Mouse (Mus musculus) ES-E14 (cell line): ENCODE data around the gene Kpna1. TPM values are rescaled to one million over a fixed set of nuclear protein-coding genes. Genes with fewer than 3 reads are reported as not detected.

Experiments used
- DNase-seq: peaks from one replicate; pipeline ENCODE4 v3.0.0-alpha.2; 2013; ENCODE audit warnings: low read depth, low spot score
- H3K27ac ChIP-seq: 2 replicates; pipeline ENCODE4 v1.5.1; 2012; ENCODE audit warnings: low read depth, mild to moderate bottlenecking, low read length, moderate library complexity, mixed read lengths; ENCODE audit not compliant: poor library complexity, insufficient read depth, severe bottlenecking
- H3K36me3 ChIP-seq: 2 replicates; pipeline ENCODE4 v1.6.1; 2012; ENCODE audit warnings: mild to moderate bottlenecking, low read length, moderate library complexity, mixed read lengths; ENCODE audit not compliant: control insufficient read depth, poor library complexity, insufficient read depth, severe bottlenecking
- H3K4me1 ChIP-seq, 2 experiments: fragments of 150-350 bp in 1 of 2; sonication (generic) in 1 of 2; 2 replicates each; pipeline ENCODE4 v1.6.1; 2012; ENCODE audit warnings: low read length in 2 of 2, mild to moderate bottlenecking in 1 of 2, mixed read lengths in 1 of 2; ENCODE audit not compliant: control insufficient read depth in 2 of 2, insufficient read depth in 2 of 2, poor library complexity in 1 of 2
- H3K4me3 ChIP-seq, 2 experiments: fragments of 150-350 bp in 1 of 2; sonication (generic) in 1 of 2; 2 replicates each; pipeline ENCODE4 v1.5.1; 2012; ENCODE audit warnings: low read length in 2 of 2, low read depth in 1 of 2, mild to moderate bottlenecking in 1 of 2, mixed read lengths in 1 of 2; ENCODE audit not compliant: insufficient read depth in 1 of 2, poor library complexity in 1 of 2, severe bottlenecking in 1 of 2
- H3K9ac ChIP-seq: 2 replicates; pipeline ENCODE4 v1.6.1; 2012; ENCODE audit warnings: low read depth, mild to moderate bottlenecking, low read length, mixed read lengths; ENCODE audit not compliant: poor library complexity, insufficient read depth, severe bottlenecking
- H3K9me3 ChIP-seq: fragments of 150-350 bp; sonication (generic); 2 replicates; pipeline ENCODE4 v1.6.1; 2012; ENCODE audit warnings: low read depth, mild to moderate bottlenecking, low read length; ENCODE audit not compliant: control insufficient read depth, insufficient read depth
- CHD2 ChIP-seq: IDR thresholded peaks from 2 replicates; pipeline ENCODE4 v1.6.1; 2014; ENCODE audit warnings: mild to moderate bottlenecking, low read depth, low read length, inconsistent platforms
- HCFC1 ChIP-seq: IDR thresholded peaks from 2 replicates; pipeline ENCODE4 v1.6.1; 2012; ENCODE audit warnings: low read length, inconsistent platforms, borderline replicate concordance; ENCODE audit not compliant: insufficient read depth
- MAFK ChIP-seq: IDR thresholded peaks from 2 replicates; pipeline ENCODE4 v1.6.1; 2014; ENCODE audit warnings: mild to moderate bottlenecking, low read depth, low read length, inconsistent platforms; ENCODE audit not compliant: insufficient read depth
- ZC3H11A ChIP-seq: IDR thresholded peaks from 2 replicates; pipeline ENCODE4 v1.6.1; 2012; ENCODE audit warnings: low read depth, mild to moderate bottlenecking, inconsistent platforms, low read length, borderline replicate concordance
- ZNF384 ChIP-seq: IDR thresholded peaks from 2 replicates; pipeline ENCODE4 v1.6.1; 2012; ENCODE audit warnings: low read depth, low read length, inconsistent platforms
- in situ Hi-C, 2 experiments: fragments of 600-800 bp; cut with MboI; formaldehyde crosslinking; loops; one replicate each; pipeline ENCODE4 v1.15.1; 2025; ENCODE audit warnings: low sequenced_read_pairs in 2 of 2, inconsistent platforms in 1 of 2; ENCODE audit not compliant: unreplicated experiment in 2 of 2
- total RNA-seq: library from RNA; depleted of rRNA; stranded (reverse); fragments of 300-350 nt; gene quantifications from 2 replicates; pipeline ENCODE4 v1.2.3, GENCODE M21; 2012

The Kpna1 gene
- total RNA-seq, 1 experiment, result 43.0 TPM

- Histone ChIP-seq H3K4me3 (no peak overlapping the region), H3K36me3 (no peaks in the 10 kb centered on the region), H3K4me1 (peaks cover 5 to 11% of the 10 kb centered on the region in 2 experiments; a peak in 3 of 4 replicates), H3K9ac (no peak overlapping the region), H3K9me3 (no peaks in the 10 kb centered on the region), H3K27ac (peak overlapping the region; percentile 53; the same call in 1 of the 2 replicates)
- in situ Hi-C loops, result no loop called here
- DNase-seq, result no peak
- TF ChIP-seq ZC3H11A, result no peak
- no peak for TF ChIP-seq HCFC1
- no peak for TF ChIP-seq MAFK
- no peak for TF ChIP-seq CHD2
- TF ChIP-seq ZNF384, result no peak
Observed at GRCm38 (mm10) chr16:35974021-35974420, 4.5 kb upstream of the Kpna1 start.

GRCm38 (mm10) chr16:35981363-35981821, 2.8 kb downstream of the Kpna1 start:
- peak; percentile 100 for DNase-seq
- Histone ChIP-seq H3K4me3 (no peak overlapping the region), H3K36me3 (no peaks in the 10 kb centered on the region), H3K27ac (no peak overlapping the region), H3K9ac (no peak overlapping the region), H3K9me3 (no peaks in the 10 kb centered on the region), H3K4me1 (no peaks in the 10 kb centered on the region)
- in situ Hi-C loops, result no loop called here
- TF ChIP-seq CHD2 (no peak), MAFK (0 out of 2 replicates have a peak, but pooled peaks have one; percentile 23)

- DNase-seq, result no peak
- peak overlapping the region; percentile 89 to 93 for H3K4me3 ChIP-seq
- no peaks in the 10 kb centered on the region for H3K36me3 ChIP-seq
- peak overlapping the region; percentile 83; the same call in 1 of the 2 replicates for H3K9ac ChIP-seq
- no peaks in the 10 kb centered on the region for H3K9me3 ChIP-seq
- no peaks in the 10 kb centered on the region for H3K4me1 ChIP-seq
- TF ChIP-seq ZC3H11A, result no peak
- TF ChIP-seq CHD2, result no peak
- TF ChIP-seq ZNF384, result no peak
- no peak for TF ChIP-seq MAFK
- no peak for TF ChIP-seq HCFC1
- H3K27ac ChIP-seq, result no peak overlapping the region; the same call in 1 of the 2 replicates
- in situ Hi-C loops, result no loop called here
Observed at GRCm38 (mm10) chr16:35982506-35982901, 4.0 kb downstream of the Kpna1 start.

DNA sequence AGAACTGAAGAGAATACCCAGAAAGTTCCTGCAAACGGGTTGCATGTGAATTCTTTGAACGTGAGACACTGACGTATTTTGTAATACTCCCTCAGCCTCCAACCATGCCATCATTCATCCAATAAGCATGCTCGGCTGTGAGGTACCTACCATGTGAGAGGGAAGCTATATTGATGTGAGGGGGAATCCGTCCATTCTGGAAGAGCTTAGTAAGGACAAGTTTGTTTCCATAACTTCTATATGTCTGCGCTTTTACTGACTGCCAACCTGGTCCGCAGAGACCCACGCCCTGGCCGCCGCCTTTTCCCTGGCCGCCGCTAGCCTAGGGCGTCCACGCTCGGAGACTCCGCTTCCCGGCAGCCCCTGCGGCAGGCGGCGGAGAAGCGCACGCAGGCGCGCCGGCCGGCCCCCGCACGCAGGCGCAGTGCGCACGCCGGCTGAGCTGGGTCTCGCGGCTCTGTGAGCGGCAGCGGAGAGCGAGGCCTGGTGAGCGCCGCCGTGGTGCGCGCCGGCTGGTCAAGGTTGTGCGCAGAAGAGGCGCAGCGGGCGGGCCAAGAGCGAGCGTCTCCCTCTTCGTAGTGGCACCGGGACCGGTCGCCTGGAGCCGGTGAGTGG, 4.5 kb downstream of the Kpna1 start:
- Histone ChIP-seq H3K9ac (peak overlapping the region; percentile 96), H3K27ac (peak overlapping the region; percentile 94), H3K9me3 (no peaks in the 10 kb centered on the region), H3K36me3 (no peaks in the 10 kb centered on the region), H3K4me1 (no peaks in the 10 kb centered on the region), H3K4me3 (peak overlapping the region; percentile 89 to 93)
- peak; percentile 78 for TF ChIP-seq HCFC1
- TF ChIP-seq ZC3H11A, result no peak
- TF ChIP-seq ZNF384, result no peak
- no peak for TF ChIP-seq CHD2
- in situ Hi-C loops, result no loop called here
- DNase-seq, result peak; percentile 78

DNA sequence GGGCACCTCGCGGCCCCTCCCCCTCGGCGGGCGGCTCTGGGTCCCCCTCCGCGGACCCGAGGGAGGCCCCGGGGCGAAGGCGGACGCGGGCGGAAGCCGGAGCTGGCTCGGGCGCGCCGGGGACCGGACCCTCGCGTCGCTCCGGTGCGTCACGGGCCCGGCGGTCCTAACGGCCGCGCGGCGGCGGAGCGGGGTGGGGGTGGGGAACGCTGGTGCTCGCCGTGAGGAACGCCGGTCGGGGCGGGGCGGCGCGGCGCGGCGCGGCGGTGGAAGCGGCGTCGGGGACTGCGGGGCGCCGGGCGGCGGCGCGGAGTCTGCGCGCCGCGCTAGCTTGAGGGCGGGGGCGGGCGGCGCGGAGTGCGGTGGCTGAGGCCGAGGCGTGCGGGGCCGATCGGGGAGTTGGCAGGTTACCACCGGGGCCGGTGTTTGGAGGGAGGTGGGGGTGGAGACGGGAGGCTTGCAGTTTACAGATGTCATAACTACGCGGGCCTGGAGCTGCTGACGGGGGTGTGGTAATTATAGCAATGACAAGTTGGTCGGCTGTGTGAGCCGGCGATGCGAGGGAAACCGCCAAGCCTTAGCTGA, 5.1 kb downstream of the Kpna1 start:
- H3K4me1 ChIP-seq, result no peaks in the 10 kb centered on the region
- no peak for DNase-seq
- peak overlapping the region; percentile 89 to 93 for H3K4me3 ChIP-seq
- peak overlapping the region; percentile 94 for H3K27ac ChIP-seq
- H3K9me3 ChIP-seq, result no peaks in the 10 kb centered on the region
- H3K9ac ChIP-seq, result peak overlapping the region; percentile 96
- no peaks in the 10 kb centered on the region for H3K36me3 ChIP-seq
- no peak for TF ChIP-seq ZC3H11A
- no peak for TF ChIP-seq MAFK
- no peak for TF ChIP-seq HCFC1
- no peak for TF ChIP-seq ZNF384
- TF ChIP-seq CHD2, result no peak
- in situ Hi-C loops, result no loop called here
